Mouse (Mus musculus): ENCODE data around the gene Cyp2c23. TPM values are rescaled to one million over a fixed set of nuclear protein-coding genes. Genes with fewer than 3 reads are reported as not detected.

Cyp2c23 gene
- polyA plus RNA-seq, 1 experiment from 2014 or later: not detected

GRCm38 (mm10) chr19:44019739-44020138 is 9.3 kb downstream of the Cyp2c23 start:
- Histone ChIP-seq H3K9me3 (replicated peaks) (no peaks in the 10 kb centered on the region), H3K27me3 (no peaks in the 10 kb centered on the region)
- WGBS: 50% methylated on average over 7 of the region's 7 CpGs

GRCm38 (mm10) chr19:44013862-44014261 is 15.1 kb downstream of the Cyp2c23 start:
- no peaks in the 10 kb centered on the region for H3K36me3 ChIP-seq (ENCODE audit: poor library complexity, severe bottlenecking)
- no peaks in the 10 kb centered on the region for H3K27me3 ChIP-seq
- no peaks in the 10 kb centered on the region for H3K4me1 ChIP-seq
- 85% methylated on average over 6 of the region's 6 CpGs for WGBS
- H3K4me3 ChIP-seq: no peak overlapping the region
- no peak overlapping the region for H3K9ac ChIP-seq
- H3K9me3 ChIP-seq (replicated peaks): no peaks in the 10 kb centered on the region
- H3K27ac ChIP-seq: no peak overlapping the region
- no peak for ATAC-seq
- no peak overlapping the region for H3K4me2 ChIP-seq

More at GRCm38 (mm10) chr19:44019739-44020138, 9.3 kb downstream of the Cyp2c23 start:
- Histone ChIP-seq H3K36me3 (ENCODE audit: poor library complexity, severe bottlenecking) (no peaks in the 10 kb centered on the region), H3K27ac (no peak overlapping the region), H3K4me2 (no peak overlapping the region), H3K9ac (no peak overlapping the region), H3K4me3 (no peak overlapping the region), H3K4me1 (no peaks in the 10 kb centered on the region)
- no peak for ATAC-seq

- Histone ChIP-seq H3K4me3 (no peak overlapping the region), H3K9me3 (replicated peaks) (no peaks in the 10 kb centered on the region), H3K36me3 (ENCODE audit: poor library complexity, severe bottlenecking) (no peaks in the 10 kb centered on the region), H3K9ac (no peak overlapping the region), H3K4me2 (no peak overlapping the region), H3K27ac (no peak overlapping the region), H3K27me3 (no peaks in the 10 kb centered on the region), H3K4me1 (no peaks in the 10 kb centered on the region)
- no peak for ATAC-seq
- WGBS: 75% methylated on average over 15 of the region's 15 CpGs
These were observed 20.2 kb downstream of the Cyp2c23 start for GRCm38 (mm10) chr19:44008784-44009183.

DNA sequence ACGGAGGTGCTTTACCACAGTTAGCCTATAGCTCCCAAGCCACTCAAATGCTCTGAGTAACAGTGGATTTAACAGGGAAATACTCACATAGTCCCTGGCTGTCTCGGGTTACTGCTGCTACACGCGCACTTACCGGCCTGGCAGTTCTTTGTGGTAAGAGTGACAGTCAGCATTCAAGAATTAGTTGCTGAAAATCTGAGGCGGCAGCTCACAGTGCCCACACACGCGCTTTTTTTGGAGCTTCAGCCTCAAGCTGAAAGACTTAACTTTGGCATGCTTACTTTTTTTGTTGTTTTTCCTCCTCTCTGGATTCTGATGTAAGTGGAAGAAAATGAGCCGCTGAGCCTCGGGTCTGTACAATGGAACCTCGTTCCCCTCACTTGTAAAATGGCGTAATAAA is 21.8 kb downstream of the Cyp2c23 start:
- Histone ChIP-seq H3K27ac (no peak overlapping the region), H3K36me3 (ENCODE audit: poor library complexity, severe bottlenecking) (no peaks in the 10 kb centered on the region), H3K4me2 (no peak overlapping the region), H3K4me3 (no peak overlapping the region), H3K9ac (no peak overlapping the region), H3K9me3 (replicated peaks) (no peaks in the 10 kb centered on the region), H3K4me1 (no peaks in the 10 kb centered on the region), H3K27me3 (no peaks in the 10 kb centered on the region; the same call in 1 of the 2 replicates)
- 44% methylated on average over 12 of the region's 12 CpGs for WGBS
- no peak for ATAC-seq

- H3K36me3 ChIP-seq (ENCODE audit: poor library complexity, severe bottlenecking): no peaks in the 10 kb centered on the region
- no peaks in the 10 kb centered on the region; the same call in 1 of the 2 replicates for H3K27me3 ChIP-seq
- H3K4me1 ChIP-seq: no peaks in the 10 kb centered on the region
- no peak overlapping the region for H3K4me3 ChIP-seq
- H3K9ac ChIP-seq: no peak overlapping the region
- no peak overlapping the region for H3K27ac ChIP-seq
- H3K4me2 ChIP-seq: no peak overlapping the region
- ATAC-seq: no peak
- 75% methylated on average over 4 of the region's 4 CpGs for whole genome bisulfite sequencing
- no peaks in the 10 kb centered on the region for H3K9me3 ChIP-seq (replicated peaks)
These were observed 24.0 kb downstream of the Cyp2c23 start for GRCm38 (mm10) chr19:44005025-44005424.

- Histone ChIP-seq H3K9ac (no peak overlapping the region), H3K4me2 (no peak overlapping the region), H3K4me3 (no peak overlapping the region), H3K27me3 (no peaks in the 10 kb centered on the region; the same call in 1 of the 2 replicates), H3K27ac (no peak overlapping the region), H3K9me3 (replicated peaks) (no peaks in the 10 kb centered on the region), H3K4me1 (no peaks in the 10 kb centered on the region), H3K36me3 (ENCODE audit: poor library complexity, severe bottlenecking) (no peaks in the 10 kb centered on the region)
- WGBS: 91% methylated on average over 2 of the region's 2 CpGs
- no peak for ATAC-seq
These were observed 24.7 kb downstream of the Cyp2c23 start for GRCm38 (mm10) chr19:44004261-44004660.

DNA sequence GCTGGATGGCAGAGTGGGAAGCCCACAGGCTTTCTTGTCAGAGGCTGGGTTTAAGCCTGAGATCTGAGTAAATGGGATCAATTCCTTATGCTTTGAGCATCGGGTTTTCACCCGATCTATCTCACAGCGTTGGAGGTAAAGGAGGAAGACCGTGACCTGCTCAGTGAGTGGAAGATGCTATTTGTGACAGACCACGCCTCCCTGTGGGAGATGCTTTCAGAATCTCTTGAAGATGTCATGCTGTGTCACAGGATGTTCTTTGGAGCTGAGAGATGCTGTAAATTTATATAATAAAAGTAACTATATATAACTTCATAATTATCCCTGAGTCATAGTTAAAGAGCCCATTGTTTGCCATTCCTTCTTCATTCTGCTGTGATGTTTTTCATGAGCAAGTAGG is 28.3 kb downstream of the Cyp2c23 start:
- H3K9ac ChIP-seq: no peak overlapping the region
- H3K9me3 ChIP-seq (replicated peaks): no peaks in the 10 kb centered on the region
- H3K4me1 ChIP-seq: no peaks in the 10 kb centered on the region
- no peaks in the 10 kb centered on the region; the same call in 1 of the 2 replicates for H3K27me3 ChIP-seq
- no peak overlapping the region for H3K4me2 ChIP-seq
- ATAC-seq: no peak
- 71% methylated on average over 5 of the region's 5 CpGs for WGBS
- no peak overlapping the region for H3K27ac ChIP-seq
- no peak overlapping the region for H3K4me3 ChIP-seq
- H3K36me3 ChIP-seq (ENCODE audit: poor library complexity, severe bottlenecking): no peaks in the 10 kb centered on the region

- ATAC-seq: no peak
- Histone ChIP-seq H3K9me3 (replicated peaks) (no peaks in the 10 kb centered on the region), H3K4me1 (no peaks in the 10 kb centered on the region), H3K4me2 (no peak overlapping the region), H3K27ac (no peak overlapping the region), H3K4me3 (no peak overlapping the region), H3K9ac (no peak overlapping the region), H3K27me3 (no peaks in the 10 kb centered on the region; the same call in 1 of the 2 replicates), H3K36me3 (ENCODE audit: poor library complexity, severe bottlenecking) (no peaks in the 10 kb centered on the region)
- 87% methylated on average over 1 of the region's 1 CpGs for WGBS
These were observed 28.9 kb downstream of the Cyp2c23 start for GRCm38 (mm10) chr19:44000061-44000460.

DNA sequence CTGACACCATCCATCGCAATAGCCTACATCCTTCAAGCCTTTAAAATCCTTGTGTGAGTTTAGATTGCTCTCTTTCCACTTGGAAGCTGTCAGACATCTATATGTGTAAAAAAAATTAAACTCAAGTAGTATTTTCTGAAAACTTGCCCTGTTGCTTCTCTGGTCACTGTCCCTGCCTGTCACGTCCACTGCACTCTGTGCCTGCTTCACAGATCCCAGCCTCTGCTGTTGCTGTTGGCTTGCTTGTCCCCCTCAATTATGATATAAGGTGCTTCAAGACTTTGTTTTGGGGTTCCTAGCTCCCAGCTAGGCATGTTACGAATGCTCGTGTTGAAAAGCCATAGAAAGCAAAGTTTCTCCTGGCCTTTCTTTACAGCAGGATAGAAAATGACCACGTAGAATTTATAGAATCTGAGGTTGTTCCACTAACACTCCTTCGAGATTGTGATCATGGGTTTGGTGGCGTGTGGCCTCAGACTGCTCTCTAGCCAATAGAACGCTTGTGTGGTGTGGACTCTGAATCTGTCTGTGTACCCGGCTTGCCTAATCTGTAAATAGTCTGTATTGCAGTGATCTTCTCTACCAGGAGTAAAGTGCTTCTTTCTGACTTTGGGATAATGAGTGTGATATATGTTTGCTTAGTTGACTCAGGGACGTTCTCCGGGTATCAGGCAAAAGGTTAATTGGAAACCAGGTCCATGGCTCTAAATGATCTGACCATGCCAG is 30.0 kb downstream of the Cyp2c23 start:
- Histone ChIP-seq H3K9ac (no peak overlapping the region), H3K4me1 (no peaks in the 10 kb centered on the region), H3K27ac (no peak overlapping the region), H3K9me3 (replicated peaks) (no peaks in the 10 kb centered on the region), H3K4me2 (no peak overlapping the region), H3K27me3 (no peaks in the 10 kb centered on the region; the same call in 1 of the 2 replicates), H3K36me3 (ENCODE audit: poor library complexity, severe bottlenecking) (no peaks in the 10 kb centered on the region), H3K4me3 (no peak overlapping the region)
- 85% methylated on average over 11 of the region's 11 CpGs for WGBS
- no peak for ATAC-seq

- no peak for ATAC-seq
These were observed 30.9 kb downstream of the Cyp2c23 start for GRCm38 (mm10) chr19:43998101-43998500.

DNA sequence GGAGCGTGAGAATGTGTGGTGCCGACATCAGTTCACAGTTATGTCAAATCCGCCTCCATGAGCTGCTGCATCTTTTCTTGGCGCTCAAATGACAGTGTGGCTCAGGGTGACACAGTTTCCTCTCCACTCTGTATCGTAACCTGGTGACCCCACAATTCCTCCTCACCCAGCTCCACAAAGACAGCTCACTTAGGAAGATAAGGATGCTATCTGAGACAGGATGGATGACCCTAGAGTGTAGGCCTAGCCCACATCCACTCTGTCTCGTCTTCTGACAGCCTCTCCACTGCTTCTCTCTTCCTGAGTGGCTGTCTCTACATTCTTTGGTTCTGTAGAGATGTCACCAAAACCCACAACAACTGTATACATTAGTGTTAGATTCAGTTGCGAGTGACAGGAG is 33.6 kb downstream of the Cyp2c23 start:
- Histone ChIP-seq H3K4me1 (no peaks in the 10 kb centered on the region), H3K4me2 (no peak overlapping the region), H3K27ac (no peak overlapping the region), H3K36me3 (ENCODE audit: poor library complexity, severe bottlenecking) (no peaks in the 10 kb centered on the region), H3K9me3 (replicated peaks) (no peaks in the 10 kb centered on the region), H3K9ac (no peak overlapping the region), H3K27me3 (no peaks in the 10 kb centered on the region), H3K4me3 (no peak overlapping the region)
- WGBS: 80% methylated on average over 7 of the region's 7 CpGs
- no peak for ATAC-seq

More at GRCm38 (mm10) chr19:43998101-43998500, 30.9 kb downstream of the Cyp2c23 start:
- Histone ChIP-seq H3K9me3 (replicated peaks) (no peaks in the 10 kb centered on the region), H3K4me3 (no peak overlapping the region), H3K27ac (no peak overlapping the region), H3K4me1 (no peaks in the 10 kb centered on the region), H3K27me3 (no peaks in the 10 kb centered on the region; the same call in 1 of the 2 replicates), H3K4me2 (no peak overlapping the region), H3K36me3 (ENCODE audit: poor library complexity, severe bottlenecking) (no peaks in the 10 kb centered on the region), H3K9ac (no peak overlapping the region)
- 91% methylated on average over 10 of the region's 10 CpGs for WGBS

DNA sequence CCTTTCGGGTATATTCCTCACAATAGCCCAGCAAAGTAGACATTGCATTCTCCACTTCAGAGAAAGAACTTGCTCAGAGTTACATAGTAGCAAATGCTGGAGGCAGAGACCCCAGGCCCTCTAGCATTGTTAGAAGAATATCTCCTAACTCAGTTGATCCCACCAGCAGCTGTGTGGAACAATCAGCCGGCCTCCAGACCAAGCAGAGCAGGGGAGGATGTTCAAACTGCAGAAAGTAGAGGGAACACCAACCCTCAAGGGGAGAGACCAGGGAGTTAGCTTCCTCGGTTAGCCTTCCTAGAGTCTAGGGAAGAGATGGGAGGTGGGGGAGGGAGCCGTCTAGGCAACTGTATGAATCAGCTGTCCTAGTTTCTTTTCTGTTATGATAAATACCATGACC is 36.5 kb downstream of the Cyp2c23 start:
- H3K4me2 ChIP-seq: no peak overlapping the region
- no peak overlapping the region for H3K4me3 ChIP-seq
- H3K4me1 ChIP-seq: no peaks in the 10 kb centered on the region
- WGBS: 80% methylated on average over 4 of the region's 4 CpGs
- H3K9me3 ChIP-seq (replicated peaks): no peaks in the 10 kb centered on the region
- no peaks in the 10 kb centered on the region for H3K36me3 ChIP-seq (ENCODE audit: poor library complexity, severe bottlenecking)
- no peaks in the 10 kb centered on the region for H3K27me3 ChIP-seq
- H3K27ac ChIP-seq: no peak overlapping the region
- ATAC-seq: no peak
- no peak overlapping the region for H3K9ac ChIP-seq

DNA sequence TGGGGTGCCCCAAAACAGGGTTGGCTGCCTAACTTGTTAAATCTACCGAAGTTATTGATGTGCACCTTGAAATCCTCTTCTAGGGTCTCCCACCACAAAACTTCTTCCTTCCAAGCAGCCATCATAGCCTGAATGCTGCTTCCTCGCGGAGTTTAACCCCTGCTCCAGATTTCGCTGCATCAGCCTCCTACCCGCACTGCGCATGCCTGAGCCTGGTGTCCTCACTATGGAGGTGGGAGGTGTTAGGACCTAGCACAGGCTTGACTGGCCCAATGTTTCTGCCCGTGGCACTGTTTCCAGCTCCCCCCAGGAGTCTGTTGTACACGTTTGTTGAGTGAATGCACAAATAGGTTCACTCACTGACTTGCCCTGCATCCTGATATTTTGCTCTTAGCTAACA is 38.6 kb downstream of the Cyp2c23 start:
- Histone ChIP-seq H3K9ac (no peak overlapping the region), H3K4me1 (peaks cover 8% of the 10 kb centered on the region; the same call in 1 of the 2 replicates), H3K27ac (no peak overlapping the region), H3K9me3 (replicated peaks) (no peaks in the 10 kb centered on the region), H3K4me2 (no peak overlapping the region), H3K27me3 (peaks cover 7% of the 10 kb centered on the region; the same call in 1 of the 2 replicates), H3K4me3 (no peak overlapping the region), H3K36me3 (ENCODE audit: poor library complexity, severe bottlenecking) (no peaks in the 10 kb centered on the region)
- 87% methylated on average over 8 of the region's 8 CpGs for WGBS
- ATAC-seq: no peak

All from forebrain, embryonic 13.5 days (tissue).